Mouse (Mus musculus): Measurements from ENCODE around the gene Themis2.

- TF ChIP-seq TCF12 (IDR thresholded peaks at IDR 0.05; ENCODE audit: low read depth, low read length) (no peak), MAX (IDR thresholded peaks at IDR 0.05; ENCODE audit: low read length) (no peak), CTCF (conservative IDR thresholded peaks at IDR 0.05 in 1 of 2, IDR thresholded peaks at IDR 0.05 in 1 of 2; ENCODE audit: low read depth in 2 of 2, low read length in 2 of 2) (no peak), ZC3H11A (IDR thresholded peaks at IDR 0.05; ENCODE audit: low read depth, low read length) (no peak), ZNF384 (IDR thresholded peaks at IDR 0.05; ENCODE audit: low read depth, low read length) (no peak), USF1 (IDR thresholded peaks at IDR 0.05; ENCODE audit: low read depth, low read length) (no peak), BHLHE40 (IDR thresholded peaks at IDR 0.05; ENCODE audit: low read depth, low read length) (no peak), ELF1 (IDR thresholded peaks at IDR 0.05; ENCODE audit: low read depth, low read length) (no peak), POLR2A (IDR thresholded peaks at IDR 0.05; ENCODE audit: low read depth, low read length) (no peak), POLR2AphosphoS2 (IDR thresholded peaks at IDR 0.05; ENCODE audit: low read depth, low read length) (no peak), TBP (conservative IDR thresholded peaks at IDR 0.05; ENCODE audit: low read depth, low read length) (no peak), EP300 (IDR thresholded peaks at IDR 0.05; ENCODE audit: low read length) (peak; percentile 84), MAFK (IDR thresholded peaks at IDR 0.05; ENCODE audit: insufficient replicate concordance, low read length) (no peak), USF2 (conservative IDR thresholded peaks at IDR 0.05; ENCODE audit: low read depth, low read length) (no peak)
Observed at GRCm38 (mm10) chr4:132760296-132760695, 35.9 kb downstream of the Themis2 start.

Measured in CH12.LX (cell line).